ENCODE assay signal across 7 mouse cellular contexts in genomic region chr13:94788771-94789649, GRCm38 (mm10). TPM values are rescaled to one million over a fixed set of nuclear protein-coding genes. Genes with fewer than 3 reads are reported as not detected.
A peak's percentile ranks its signal among the peaks of the same experiment; 100 is the strongest.
DNase-seq lines count a peak whose midpoint lies in the region; ATAC-seq lines count a peak whose summit lies in the region.

Gene Tbca, plus strand, starts transcription at chr13:94788910.

- intact Hi-C loops in left cerebral cortex, postnatal 36 days (cut with DNase I): no loop called here

- no peaks in the 10 kb centered on the region for H3K27me3 ChIP-seq in intestine, embryonic 16.5 days (replicated peaks; ENCODE audit: control insufficient read depth, insufficient read depth, low read length)
- no peaks in the 10 kb centered on the region; the same call in 1 of the 2 replicates for H3K27me3 ChIP-seq in midbrain, embryonic 11.5 days (ENCODE audit: control insufficient read depth, insufficient read depth, low read length)

- peak; percentile 94 for DNase-seq in adrenal gland, adult 2 months
- DNase-seq in embryo, embryonic 11.5 days (ENCODE audit: low read depth, low spot score): peak; percentile 86
- DNase-seq in gastrocnemius, postnatal 4 days (ENCODE audit: low spot score in 2 of 2): peak; percentile 82 to 88
- peak; percentile 85 for DNase-seq in left cerebral cortex, postnatal 36 days (ENCODE audit: low spot score in 2 of 2)
- peak; percentile 99 for DNase-seq in midbrain, embryonic 11.5 days (ENCODE audit: low spot score, missing footprints)
- peak; percentile 82 for DNase-seq in skeletal muscle tissue, adult 2 months (ENCODE audit: low read depth, low spot score)

- peak; percentile 98 for ATAC-seq in intestine, embryonic 16.5 days
- ATAC-seq in midbrain, embryonic 11.5 days (ENCODE audit: low FRiP score): peak; percentile 98

- no peaks in the 10 kb centered on the region for H3K36me3 ChIP-seq in intestine, embryonic 16.5 days (ENCODE audit: control insufficient read depth, insufficient read depth, low read length)
- H3K36me3 ChIP-seq in midbrain, embryonic 11.5 days (ENCODE audit: control insufficient read depth, insufficient read depth, low read length): no peaks in the 10 kb centered on the region

- H3K9me3 ChIP-seq in intestine, embryonic 16.5 days (ENCODE audit: control insufficient read depth, low read length): no peaks in the 10 kb centered on the region
- H3K9me3 ChIP-seq in midbrain, embryonic 11.5 days (ENCODE audit: control insufficient read depth, low read length): no peaks in the 10 kb centered on the region

- H3K9ac ChIP-seq in intestine, embryonic 16.5 days (ENCODE audit: low read depth, low read length): peak within 1 kb of the TSS; percentile 96
- H3K9ac ChIP-seq in midbrain, embryonic 11.5 days (ENCODE audit: low read length): peak within 1 kb of the TSS; percentile 96

- H3K27ac ChIP-seq in intestine, embryonic 16.5 days (ENCODE audit: low read length): peak within 1 kb of the TSS; percentile 89
- H3K27ac ChIP-seq in midbrain, embryonic 11.5 days (ENCODE audit: low read depth, low read length): peak within 1 kb of the TSS; percentile 68

- H3K4me2 ChIP-seq in intestine, embryonic 16.5 days (ENCODE audit: low read depth, low read length): peak within 1 kb of the TSS; percentile 83
- peak within 1 kb of the TSS; percentile 62 for H3K4me2 ChIP-seq in midbrain, embryonic 11.5 days

- H3K4me3 ChIP-seq in intestine, embryonic 16.5 days (ENCODE audit: low read length): peak within 1 kb of the TSS; percentile 100
- H3K4me3 ChIP-seq in midbrain, embryonic 11.5 days (ENCODE audit: low read depth, low read length): peak within 1 kb of the TSS; percentile 96

- WGBS in intestine, embryonic 16.5 days: under 1% methylated on average over 80 of the region's 81 CpGs
- WGBS in midbrain, embryonic 11.5 days: under 1% methylated on average over 78 of the region's 81 CpGs

- H3K4me1 ChIP-seq in intestine, embryonic 16.5 days (ENCODE audit: control insufficient read depth, insufficient read depth, low read length): peaks cover 13% of the 10 kb centered on the region; the same call in 1 of the 2 replicates
- peaks cover 9% of the 10 kb centered on the region for H3K4me1 ChIP-seq in midbrain, embryonic 11.5 days (ENCODE audit: control insufficient read depth, insufficient read depth, low read length)

RNA-seq across cellular contexts. Expression of gene Tbca, which starts in this region (rescaled TPM):
- total RNA-seq in adrenal gland, adult 2 months (2021): 100 to 1,000 TPM; 193 to 214 TPM
- polyA plus RNA-seq in adrenal gland, adult 2 months (2012; rRNA removed): 0.36 TPM in 1 of 2 replicates, not detected in the other
- total RNA-seq in gastrocnemius, postnatal 4 days (2021): 100 to 1,000 TPM; 163 to 168 TPM
- polyA plus RNA-seq in intestine, embryonic 16.5 days (2015; fragmentation: Nextera tagmentation; extraction: Ambion mirVana): 216 and 217 TPM in 2 replicates
- 100 to 1,000 TPM; 110 to 128 TPM for total RNA-seq in left cerebral cortex, postnatal 36 days (2021)
- polyA plus RNA-seq in midbrain, embryonic 11.5 days (2014; fragmentation: Nextera tagmentation; extraction: Ambion mirVana): 234 and 249 TPM in 2 replicates

Comparison
In these comparisons a context has a peak if more than half of its experiments do, and no peak if none do; other contexts are left out.
1. Peak in every context shown above with its lines: DNase-seq, ATAC-seq, H3K4me3 ChIP-seq and H3K27ac ChIP-seq.
2. RNA of gene Tbca (polyA plus RNA-seq): 234 to 249 TPM in midbrain, embryonic 11.5 days and 216 to 217 TPM in intestine, embryonic 16.5 days; 0.36 TPM in adrenal gland, adult 2 months; every median in the first group is over 100 times any median in the second.